Mouse (Mus musculus): ENCODE measurements around the gene Cfap43.

The Cfap43 gene

GRCm38 (mm10) chr19:47914191-47914590 is 4.9 kb downstream of the Cfap43 start:
- no peak for DNase-seq

- no peak for DNase-seq
Measured at GRCm38 (mm10) chr19:47913344-47913743, 5.7 kb downstream of the Cfap43 start.

- no peak for DNase-seq
Measured at GRCm38 (mm10) chr19:47910751-47911150, 8.3 kb downstream of the Cfap43 start.

- peak; percentile 48 for DNase-seq
Measured at GRCm38 (mm10) chr19:47910117-47910618, 8.9 kb downstream of the Cfap43 start.

- DNase-seq: peak; percentile 36
Measured at GRCm38 (mm10) chr19:47909387-47910116, 9.5 kb downstream of the Cfap43 start.

GRCm38 (mm10) chr19:47908961-47909371 is 10.1 kb downstream of the Cfap43 start:
- peak; percentile 50 for DNase-seq

- DNase-seq: no peak
Measured at GRCm38 (mm10) chr19:47907596-47907995, 11.5 kb downstream of the Cfap43 start.

GRCm38 (mm10) chr19:47905603-47906002 is 13.5 kb downstream of the Cfap43 start:
- DNase-seq: no peak

- DNase-seq: no peak
Measured at GRCm38 (mm10) chr19:47905081-47905480, 14.0 kb downstream of the Cfap43 start.

- no peak for DNase-seq
Measured at GRCm38 (mm10) chr19:47903679-47904078, 15.4 kb downstream of the Cfap43 start.

GRCm38 (mm10) chr19:47902316-47903201 is 16.5 kb downstream of the Cfap43 start:
- peak; percentile 2 for DNase-seq

- no peak for DNase-seq
Measured at GRCm38 (mm10) chr19:47900558-47900957, 18.5 kb downstream of the Cfap43 start.

GRCm38 (mm10) chr19:47900012-47900411 is 19.1 kb downstream of the Cfap43 start:
- DNase-seq: peak; percentile 9

- DNase-seq: peak; percentile 3
Measured at GRCm38 (mm10) chr19:47898472-47899079, 20.5 kb downstream of the Cfap43 start.

GRCm38 (mm10) chr19:47893092-47893491 is 26.0 kb downstream of the Cfap43 start:
- no peak for DNase-seq

- no peak for DNase-seq
Measured at GRCm38 (mm10) chr19:47891562-47892312, 27.4 kb downstream of the Cfap43 start.

GRCm38 (mm10) chr19:47890489-47891130 is 28.5 kb downstream of the Cfap43 start:
- no peak for DNase-seq

GRCm38 (mm10) chr19:47888037-47888436 is 31.1 kb downstream of the Cfap43 start:
- DNase-seq: no peak

GRCm38 (mm10) chr19:47887417-47887816 is 31.7 kb downstream of the Cfap43 start:
- peak; percentile 69 for DNase-seq

- no peak for DNase-seq
Measured at GRCm38 (mm10) chr19:47886617-47887016, 32.5 kb downstream of the Cfap43 start.

- DNase-seq: no peak
Measured at GRCm38 (mm10) chr19:47885886-47886285, 33.2 kb downstream of the Cfap43 start.

- no peak for DNase-seq
Measured at GRCm38 (mm10) chr19:47885191-47885743, 33.8 kb downstream of the Cfap43 start.

Measured in thymus, postnatal 14 days (tissue).